Mouse (Mus musculus) cortical plate, adult 2 months (tissue): ENCODE measurements around the gene Olfr679.
"Not testable (repeated sequence)": the region's sequence is repeated elsewhere in the genome, so short reads cannot be mapped to it uniquely, and the experiment has no call there.

ENCODE experiments used
- CTCF ChIP-seq: fragments of 200-500 bp; IDR thresholded peaks from 2 replicates; pipeline ENCODE4 v1.5.1; 2011; ENCODE audit warnings: mild to moderate bottlenecking, control low read depth, low read length; ENCODE audit not compliant: insufficient read depth; ENCODE audit errors: extremely low read depth
- POLR2A ChIP-seq: fragments of 200-500 bp; IDR thresholded peaks from 2 replicates; pipeline ENCODE4 v1.6.1; 2011; ENCODE audit warnings: mild to moderate bottlenecking, low read length, control low read depth; ENCODE audit not compliant: insufficient read depth; ENCODE audit errors: extremely low read depth

DNA sequence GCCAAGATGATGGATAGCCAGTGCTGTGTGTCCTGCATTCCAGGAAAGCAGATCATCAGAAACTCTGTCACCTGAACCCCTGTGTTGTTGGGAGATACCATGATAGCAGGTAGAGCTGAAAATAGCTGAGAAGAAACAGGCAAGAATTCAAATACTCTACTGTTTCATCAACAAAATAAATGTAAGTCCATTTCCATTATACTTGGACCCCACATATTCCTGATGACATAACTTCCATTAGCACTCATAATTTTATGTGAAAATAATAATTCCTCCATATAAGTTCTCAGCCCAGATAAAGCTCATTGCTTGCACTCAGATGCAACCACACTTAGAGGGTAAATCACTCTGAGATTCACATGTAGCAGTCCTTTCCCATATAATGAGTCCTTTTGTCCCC is 11.7 kb downstream of the Olfr679 start, which contains the start of gene Olfr680-ps1:
- not testable (repeated sequence) for TF ChIP-seq CTCF, POLR2A
